Comparison of ENCODE assay signal across 16 mouse cellular contexts in the genomic region with DNA sequence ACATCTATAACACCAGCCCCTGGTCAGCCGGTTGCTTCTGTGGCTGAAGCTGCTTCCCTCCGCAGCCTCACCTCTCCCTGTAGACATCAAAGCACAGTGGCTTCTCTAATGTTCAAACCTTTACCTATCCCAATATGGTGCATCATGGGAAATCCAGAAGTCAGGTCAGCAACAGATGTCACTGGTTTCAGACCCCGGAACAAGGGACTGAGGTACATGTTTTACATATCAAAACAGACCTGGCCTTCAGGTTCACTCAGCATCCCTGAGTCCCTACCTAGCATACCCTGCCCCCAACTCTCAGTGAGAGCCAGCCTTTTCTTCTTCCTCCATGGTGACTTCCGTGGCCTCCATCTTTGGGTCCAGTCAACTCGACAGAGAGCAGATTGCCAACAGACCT.
"Had no signal": no experiment of that assay in that cellular context is flagged by ENCODE, and none has a peak within 500 bp of the region (broad histone marks: within the 10 kb centered on the region; RNA-seq: fewer than 3 reads in every experiment).

No protein-coding gene starts in this region.

- DNase-seq: kidney, adult 2 months; kidney, postnatal 14 days; kidney, postnatal 4 days; liver; lung, adult 18-20 months; lung, postnatal 4 days; midbrain, embryonic 14.5 days; thymus, adult 2 months; thymus, postnatal 14 days; thymus, postnatal 4 days had no signal

- H3K4me3 ChIP-seq: left cerebral cortex, adult 2 months; limb, embryonic 12.5 days; liver, embryonic 12.5 days; liver, embryonic 15.5 days had no signal

- H3K9me3 ChIP-seq: limb, embryonic 12.5 days; liver, embryonic 12.5 days; liver, embryonic 15.5 days had no signal

- H3K36me3 ChIP-seq: limb, embryonic 12.5 days; liver, embryonic 12.5 days; liver, embryonic 15.5 days had no signal

- ATAC-seq: intestine, postnatal 0 days; liver, embryonic 12.5 days had no signal

- H3K27ac ChIP-seq: left cerebral cortex, adult 2 months; liver, embryonic 12.5 days; liver, embryonic 15.5 days had no signal

- H3K4me2 ChIP-seq: liver, embryonic 12.5 days; liver, embryonic 15.5 days; midbrain, embryonic 11.5 days had no signal

- H3K27me3 ChIP-seq: limb, embryonic 12.5 days; liver, embryonic 12.5 days; liver, embryonic 15.5 days had no signal

- H3K9ac ChIP-seq: limb, embryonic 12.5 days; liver, embryonic 12.5 days; liver, embryonic 15.5 days had no signal
